Mouse (Mus musculus): ENCODE measurements around the gene Nova2.

Nova2 gene

GRCm38 (mm10) chr7:19012025-19012621, 86.4 kb downstream of the Nova2 start:
- DNase-seq (ENCODE audit: low spot score in 2 of 2), result no peak

- no peak for DNase-seq (ENCODE audit: low spot score in 2 of 2)
These were observed 87.2 kb downstream of the Nova2 start for GRCm38 (mm10) chr7:19012882-19013281.

GRCm38 (mm10) chr7:19014452-19014851, 88.8 kb downstream of the Nova2 start:
- no peak for DNase-seq (ENCODE audit: low spot score in 2 of 2)

Measured in thymus, postnatal 10 days (tissue).